Comparison of ENCODE assay signal across 8 mouse cellular contexts in genomic region chr10:127616261-127616679, GRCm38 (mm10). TPM values are rescaled to one million over a fixed set of nuclear protein-coding genes. Genes with fewer than 3 reads are reported as not detected.
DNase-seq lines count a peak whose midpoint lies in the region; ATAC-seq and TF ChIP-seq lines count a peak whose summit lies in the region.

No protein-coding gene starts in this region.

- intact Hi-C loops in gastrocnemius, adult 2 months (cut with DNase I): no loop called here
- intact Hi-C loops in gastrocnemius, postnatal 14 days (cut with DNase I; ENCODE audit: low total_unique reads): no loop called here

- H3K27ac ChIP-seq in gastrocnemius, adult 2 months: peak overlapping the region; percentile 98
- H3K27ac ChIP-seq in midbrain, embryonic 12.5 days (replicated peaks): no peak overlapping the region; the same call in 1 of the 2 replicates
- no peak overlapping the region for H3K27ac ChIP-seq in midbrain, embryonic 15.5 days
- H3K27ac ChIP-seq in limb, embryonic 14.5 days (replicated peaks; ENCODE audit: low read depth, low read length): peak overlapping the region; percentile 84

- DNase-seq in gastrocnemius, adult 2 months: peak; percentile 24
- DNase-seq in gastrocnemius, adult 8-10 months (ENCODE audit: low spot score in 2 of 2): no peak
- DNase-seq in limb, embryonic 14.5 days (ENCODE audit: low spot score): no peak
- DNase-seq in yolk sac, embryonic 10.5 days (ENCODE audit: low spot score): peak; percentile 79
- DNase-seq in urinary bladder, postnatal 25 days (ENCODE audit: low spot score): no peak
- DNase-seq in gastrocnemius, postnatal 14 days: no peak

- peak overlapping the region; percentile 28; the same call in 1 of the 2 replicates for H3K9ac ChIP-seq in midbrain, embryonic 12.5 days (replicated peaks)
- H3K9ac ChIP-seq in midbrain, embryonic 15.5 days: no peak overlapping the region
- no peak overlapping the region for H3K9ac ChIP-seq in limb, embryonic 14.5 days (ENCODE audit: low read depth, low read length, severe bottlenecking)

- H3K36me3 ChIP-seq in midbrain, embryonic 12.5 days: peaks cover 16% of the 10 kb centered on the region
- H3K36me3 ChIP-seq in midbrain, embryonic 15.5 days (replicated peaks): peaks cover 12% of the 10 kb centered on the region
- H3K36me3 ChIP-seq in limb, embryonic 14.5 days (ENCODE audit: control insufficient read depth, insufficient read depth, low read length): peaks cover 28% of the 10 kb centered on the region

- H3K27me3 ChIP-seq in midbrain, embryonic 12.5 days: no peaks in the 10 kb centered on the region
- no peaks in the 10 kb centered on the region for H3K27me3 ChIP-seq in midbrain, embryonic 15.5 days (replicated peaks)
- no peaks in the 10 kb centered on the region for H3K27me3 ChIP-seq in limb, embryonic 14.5 days (ENCODE audit: control insufficient read depth, insufficient read depth, low read length)

- 25% methylated on average over 7 of the region's 7 CpGs for WGBS in midbrain, embryonic 12.5 days
- 46% methylated on average over 7 of the region's 7 CpGs for WGBS in midbrain, embryonic 15.5 days
- 23% methylated on average over 6 of the region's 7 CpGs for WGBS in limb, embryonic 14.5 days

- no peak for ATAC-seq in midbrain, embryonic 12.5 days (ENCODE audit: low FRiP score, low read depth)
- ATAC-seq in midbrain, embryonic 15.5 days (replicated peaks): no peak
- ATAC-seq in limb, embryonic 14.5 days (ENCODE audit: low FRiP score, low read depth): no peak

- H3K9me3 ChIP-seq in midbrain, embryonic 12.5 days: no peaks in the 10 kb centered on the region
- no peaks in the 10 kb centered on the region for H3K9me3 ChIP-seq in midbrain, embryonic 15.5 days
- no peaks in the 10 kb centered on the region for H3K9me3 ChIP-seq in limb, embryonic 14.5 days (ENCODE audit: control insufficient read depth, low read length)

- H3K4me2 ChIP-seq in midbrain, embryonic 12.5 days (replicated peaks): no peak overlapping the region
- no peak overlapping the region for H3K4me2 ChIP-seq in midbrain, embryonic 15.5 days
- H3K4me2 ChIP-seq in limb, embryonic 14.5 days (replicated peaks; ENCODE audit: low read depth, low read length, severe bottlenecking): peak overlapping the region; percentile 48

- peaks cover 59% of the 10 kb centered on the region for H3K4me1 ChIP-seq in midbrain, embryonic 12.5 days
- H3K4me1 ChIP-seq in midbrain, embryonic 15.5 days: peaks cover 61% of the 10 kb centered on the region
- peaks cover 63% of the 10 kb centered on the region for H3K4me1 ChIP-seq in limb, embryonic 14.5 days (ENCODE audit: control insufficient read depth, insufficient read depth, low read length)

- TF ChIP-seq CTCF in gastrocnemius, adult 2 months (IDR thresholded peaks at IDR 0.05): no peak

- H3K4me3 ChIP-seq in gastrocnemius, adult 2 months: peak overlapping the region; percentile 78
- no peak overlapping the region for H3K4me3 ChIP-seq in midbrain, embryonic 12.5 days
- H3K4me3 ChIP-seq in midbrain, embryonic 15.5 days: no peak overlapping the region
- H3K4me3 ChIP-seq in limb, embryonic 14.5 days (replicated peaks; ENCODE audit: low read length): no peak overlapping the region

- TF ChIP-seq POLR2A in limb, embryonic 14.5 days (IDR thresholded peaks at IDR 0.05; ENCODE audit: borderline replicate concordance, extremely low read depth, insufficient read depth, insufficient read length): no peak

RNA-seq across cellular contexts. Expression of gene Lrp1, which starts 4.7 kb away (rescaled TPM):
- total RNA-seq in gastrocnemius, adult 2 months (2021): 10 to 100 TPM; 34.6 to 71.3 TPM
- 10 to 100 TPM; 25.5 to 45.5 (median 36.3) TPM for total RNA-seq in gastrocnemius, adult 8-10 months (2022)
- polyA plus RNA-seq in midbrain, embryonic 12.5 days (2016; fragmentation: Nextera tagmentation; extraction: Ambion mirVana): 94.0 and 98.1 TPM in 2 replicates
- polyA plus RNA-seq in midbrain, embryonic 15.5 days (2015; fragmentation: Nextera tagmentation; extraction: Ambion mirVana): 117 and 119 TPM in 2 replicates
- 261 and 271 TPM in 2 replicates for polyA plus RNA-seq in limb, embryonic 14.5 days (2012; rRNA removed)
- polyA plus RNA-seq in limb, embryonic 14.5 days (2014; fragmentation: Nextera tagmentation; extraction: Ambion mirVana): 146 and 172 TPM in 2 replicates
- 100 to 1,000 TPM in 1 of 2 experiments, 10 to 100 TPM in 1; 73.8 to 101 TPM for total RNA-seq in gastrocnemius, postnatal 14 days (2021)

RNA-seq across cellular contexts. Expression of gene Stat6, which starts 26.5 kb away (rescaled TPM):
- total RNA-seq in gastrocnemius, adult 2 months (2021): 10 to 100 TPM; 17.1 to 18.9 TPM
- total RNA-seq in gastrocnemius, adult 8-10 months (2022): 10 to 100 TPM; 14.1 to 15.3 (median 14.2) TPM
- polyA plus RNA-seq in midbrain, embryonic 12.5 days (2016; fragmentation: Nextera tagmentation; extraction: Ambion mirVana): 6.1 and 9.0 TPM in 2 replicates
- polyA plus RNA-seq in midbrain, embryonic 15.5 days (2015; fragmentation: Nextera tagmentation; extraction: Ambion mirVana): 5.8 and 5.9 TPM in 2 replicates
- polyA plus RNA-seq in limb, embryonic 14.5 days (2012; rRNA removed): 30.7 and 33.5 TPM in 2 replicates
- 22.2 and 24.6 TPM in 2 replicates for polyA plus RNA-seq in limb, embryonic 14.5 days (2014; fragmentation: Nextera tagmentation; extraction: Ambion mirVana)
- 10 to 100 TPM; 16.1 to 16.6 TPM for total RNA-seq in gastrocnemius, postnatal 14 days (2021)

RNA-seq across cellular contexts. Expression of gene Nemp1, which starts 50.4 kb away (rescaled TPM):
- 1 to 10 TPM; 1.5 to 2.1 TPM for total RNA-seq in gastrocnemius, adult 2 months (2021)
- total RNA-seq in gastrocnemius, adult 8-10 months (2022): 1 to 10 TPM; 2.0 to 2.6 (median 2.3) TPM
- polyA plus RNA-seq in midbrain, embryonic 12.5 days (2016; fragmentation: Nextera tagmentation; extraction: Ambion mirVana): 10.0 and 10.3 TPM in 2 replicates
- polyA plus RNA-seq in midbrain, embryonic 15.5 days (2015; fragmentation: Nextera tagmentation; extraction: Ambion mirVana): 3.3 and 3.7 TPM in 2 replicates
- 12.3 and 13.9 TPM in 2 replicates for polyA plus RNA-seq in limb, embryonic 14.5 days (2012; rRNA removed)
- polyA plus RNA-seq in limb, embryonic 14.5 days (2014; fragmentation: Nextera tagmentation; extraction: Ambion mirVana): 9.0 and 10.2 TPM in 2 replicates
- 1 to 10 TPM; 2.3 to 2.7 TPM for total RNA-seq in gastrocnemius, postnatal 14 days (2021)

RNA-seq across cellular contexts. Expression of gene Nab2, which starts 52.1 kb away (rescaled TPM):
- total RNA-seq in gastrocnemius, adult 2 months (2021): 1 to 10 TPM; 2.8 to 3.2 TPM
- total RNA-seq in gastrocnemius, adult 8-10 months (2022): 1 to 10 TPM; 2.1 to 3.6 (median 2.8) TPM
- polyA plus RNA-seq in midbrain, embryonic 12.5 days (2016; fragmentation: Nextera tagmentation; extraction: Ambion mirVana): 3.7 and 4.5 TPM in 2 replicates
- polyA plus RNA-seq in midbrain, embryonic 15.5 days (2015; fragmentation: Nextera tagmentation; extraction: Ambion mirVana): 1.9 and 2.6 TPM in 2 replicates
- polyA plus RNA-seq in limb, embryonic 14.5 days (2012; rRNA removed): 64.5 and 68.3 TPM in 2 replicates
- polyA plus RNA-seq in limb, embryonic 14.5 days (2014; fragmentation: Nextera tagmentation; extraction: Ambion mirVana): 16.4 and 19.9 TPM in 2 replicates
- total RNA-seq in gastrocnemius, postnatal 14 days (2021): 1 to 10 TPM; 4.9 to 5.5 TPM

Comparison
In these comparisons a context has a peak if more than half of its experiments do, and no peak if none do; other contexts are left out.
1. DNase-seq: peak in gastrocnemius, adult 2 months (single experiment) and yolk sac, embryonic 10.5 days (single experiment); none in gastrocnemius, adult 8-10 months (0 of 2), limb, embryonic 14.5 days (single experiment), urinary bladder, postnatal 25 days (single experiment) and gastrocnemius, postnatal 14 days (single experiment).
2. H3K27ac ChIP-seq: peak in gastrocnemius, adult 2 months (single experiment) and limb, embryonic 14.5 days (single experiment); none in midbrain, embryonic 12.5 days (single experiment) and midbrain, embryonic 15.5 days (single experiment).